Mouse (Mus musculus) testis, postnatal 10 days (tissue): Measurements from ENCODE around the gene Gna13.
A peak's percentile ranks its signal among the peaks of the same experiment; 100 is the strongest.

ENCODE experiments used
- DNase-seq: peaks from one replicate; pipeline ENCODE4 v3.0.0; 2021; ENCODE audit warnings: low spot score

Gene Gna13

DNA sequence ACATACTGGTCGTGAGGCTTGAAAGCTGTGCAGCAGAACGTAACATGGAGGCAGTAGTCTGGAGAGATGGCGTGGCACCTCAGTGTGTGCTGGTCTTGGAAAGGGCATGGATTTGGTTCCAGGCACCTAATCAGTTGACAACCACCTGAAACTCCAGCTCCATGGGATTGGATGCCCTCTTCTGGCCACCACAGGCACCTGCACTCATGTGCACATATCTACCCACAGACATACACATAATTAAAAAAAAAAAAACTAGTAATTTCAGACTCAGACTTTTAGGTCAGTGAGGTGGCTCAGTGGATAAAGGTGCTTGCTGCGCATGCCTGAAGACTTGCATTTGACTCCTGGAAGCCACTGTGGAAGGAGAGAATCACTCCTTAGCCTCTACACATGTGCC is 59.6 kb downstream of the Gna13 start:
- DNase-seq: no peak

DNA sequence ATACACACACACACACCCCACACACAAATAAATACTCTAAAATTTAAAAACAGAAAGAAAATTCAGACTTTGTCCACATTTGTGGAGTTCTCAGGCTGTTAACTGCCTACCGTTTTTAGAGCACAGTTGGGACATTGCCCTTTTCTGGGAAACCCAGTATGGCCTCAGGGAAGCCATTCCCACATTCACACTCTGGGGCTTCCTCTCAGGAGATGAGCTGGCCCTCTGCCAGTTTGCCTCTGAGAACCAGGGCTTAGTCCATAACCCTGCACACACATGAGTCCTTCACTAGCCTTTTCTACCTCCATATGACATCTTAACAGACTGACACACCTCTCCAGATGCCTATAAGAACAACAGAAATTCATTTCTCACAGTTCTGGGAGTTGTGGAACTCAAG is 60.7 kb downstream of the Gna13 start:
- DNase-seq: peak; percentile 55

- DNase-seq: peak; percentile 100
Observed at GRCm38 (mm10) chr11:109425392-109426271, 63.0 kb downstream of the Gna13 start, which contains the start of gene Amz2. Gene Amz2 (plus strand): TSS chr11:109425946.

- DNase-seq: no peak
Observed at GRCm38 (mm10) chr11:109426272-109426586, 63.6 kb downstream of the Gna13 start.

GRCm38 (mm10) chr11:109427353-109427752 is 64.7 kb downstream of the Gna13 start:
- no peak for DNase-seq

DNA sequence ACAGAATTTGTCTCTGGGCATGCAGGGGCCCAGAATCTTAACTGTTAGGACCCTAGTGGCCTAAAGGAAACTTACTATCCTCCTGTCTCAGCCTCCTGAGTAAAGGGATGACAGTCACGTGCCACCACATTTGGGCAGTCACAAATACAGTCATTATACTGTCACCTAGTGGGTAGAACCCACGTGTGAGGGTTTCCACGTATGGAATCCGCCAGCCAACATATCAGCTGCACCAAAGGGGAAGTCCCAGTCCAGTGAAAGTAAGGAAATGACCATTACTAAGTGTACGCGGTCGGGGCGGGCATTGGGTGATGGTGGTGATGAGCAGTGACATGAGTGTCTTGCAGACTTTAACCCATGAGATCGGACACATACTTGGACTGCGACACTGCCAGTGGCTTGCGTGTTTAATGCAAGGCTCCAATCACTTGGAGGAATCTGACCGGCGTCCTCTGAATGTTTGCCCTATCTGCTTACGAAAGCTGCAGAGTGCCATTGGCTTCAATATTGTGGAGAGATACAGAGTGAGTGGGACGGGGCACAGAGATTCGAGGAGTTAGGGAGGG is 71.7 kb downstream of the Gna13 start:
- no peak for DNase-seq

GRCm38 (mm10) chr11:109436889-109437288 is 74.3 kb downstream of the Gna13 start:
- no peak for DNase-seq

DNA sequence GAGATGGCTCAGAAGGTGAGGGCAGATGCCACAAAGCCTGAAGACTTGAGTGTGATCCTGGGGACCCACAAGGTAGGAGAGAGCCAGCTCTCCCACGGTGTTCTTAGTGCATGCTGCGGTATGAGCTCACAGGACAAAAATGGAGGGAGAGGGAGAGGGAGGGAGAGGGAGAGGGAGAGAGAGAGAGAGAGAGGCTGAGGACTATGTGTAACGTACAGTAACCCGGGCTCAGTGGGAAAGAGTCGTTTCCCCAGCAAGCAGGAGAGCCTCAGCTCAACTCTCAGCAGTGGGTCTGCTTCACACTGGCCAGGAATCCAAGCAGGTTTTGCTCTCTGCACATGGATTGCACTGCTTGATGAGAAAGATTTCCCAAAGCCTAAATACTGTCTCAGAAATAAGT is 76.6 kb downstream of the Gna13 start:
- DNase-seq: no peak

DNA sequence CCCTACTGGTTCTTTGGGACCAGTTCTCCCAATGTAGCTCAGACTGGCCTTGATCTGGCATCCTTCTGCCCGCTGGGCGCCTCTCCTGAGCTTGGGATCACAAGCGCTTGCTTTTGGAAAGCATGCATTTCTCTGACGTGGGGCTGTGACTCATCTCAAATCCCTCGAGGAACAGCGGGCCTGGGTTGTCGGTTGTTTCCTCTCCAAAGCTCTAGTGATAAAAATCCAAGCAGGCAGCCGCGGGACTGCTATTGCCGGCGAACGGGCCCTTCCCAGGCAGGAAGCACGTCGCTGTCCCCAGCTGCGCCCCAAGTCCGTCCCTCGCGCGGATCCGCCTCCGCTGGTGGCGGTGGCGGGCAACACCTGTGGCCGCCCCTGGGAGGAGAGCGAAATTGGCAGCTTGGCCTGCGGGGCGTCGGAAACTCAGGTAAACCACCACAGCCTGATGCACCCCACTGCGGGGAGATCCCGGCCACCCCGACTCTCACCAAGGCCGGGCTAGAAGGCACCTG is 77.3 kb downstream of the Gna13 start:
- DNase-seq: peak; percentile 75

DNA sequence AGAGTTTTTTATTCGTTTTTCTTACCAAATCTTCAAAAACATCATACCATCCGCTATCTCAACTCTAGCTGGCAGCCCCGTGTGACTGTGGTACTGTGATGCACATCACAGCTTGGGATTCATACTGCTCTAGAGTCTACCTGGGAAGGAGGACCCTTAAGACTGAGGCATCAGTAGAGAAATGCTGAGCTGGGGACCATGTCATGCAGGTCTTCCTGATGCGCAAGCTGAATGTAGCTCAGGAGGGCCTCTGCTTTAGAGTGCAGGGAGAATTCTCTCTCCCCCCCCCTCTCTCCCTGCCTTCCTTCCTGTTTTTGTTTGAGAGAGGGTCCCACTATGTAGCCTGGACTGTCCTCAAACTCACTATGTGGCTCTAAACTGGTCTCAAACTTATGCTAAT is 78.0 kb downstream of the Gna13 start:
- DNase-seq: no peak

DNA sequence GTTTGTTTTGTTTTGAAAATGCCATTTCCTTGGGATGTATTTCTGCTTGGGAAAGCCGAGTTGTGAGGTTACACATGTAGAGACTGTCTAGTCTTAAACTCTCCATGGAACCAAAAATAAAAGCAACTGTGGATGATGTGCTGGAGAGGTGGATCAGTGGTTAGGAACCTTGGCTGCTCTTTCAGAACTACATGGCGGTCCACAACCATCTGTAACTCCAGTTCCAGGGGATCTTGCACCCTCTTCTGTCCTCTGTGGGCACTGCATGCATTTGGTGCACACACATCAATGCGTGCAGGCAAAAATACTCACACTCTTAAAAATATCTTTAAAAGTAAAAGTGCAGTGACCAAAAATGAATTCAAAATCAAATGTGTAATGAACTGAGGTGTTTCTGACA is 78.5 kb downstream of the Gna13 start:
- peak; percentile 55 for DNase-seq

GRCm38 (mm10) chr11:109442166-109442730 is 79.6 kb downstream of the Gna13 start:
- no peak for DNase-seq

DNA sequence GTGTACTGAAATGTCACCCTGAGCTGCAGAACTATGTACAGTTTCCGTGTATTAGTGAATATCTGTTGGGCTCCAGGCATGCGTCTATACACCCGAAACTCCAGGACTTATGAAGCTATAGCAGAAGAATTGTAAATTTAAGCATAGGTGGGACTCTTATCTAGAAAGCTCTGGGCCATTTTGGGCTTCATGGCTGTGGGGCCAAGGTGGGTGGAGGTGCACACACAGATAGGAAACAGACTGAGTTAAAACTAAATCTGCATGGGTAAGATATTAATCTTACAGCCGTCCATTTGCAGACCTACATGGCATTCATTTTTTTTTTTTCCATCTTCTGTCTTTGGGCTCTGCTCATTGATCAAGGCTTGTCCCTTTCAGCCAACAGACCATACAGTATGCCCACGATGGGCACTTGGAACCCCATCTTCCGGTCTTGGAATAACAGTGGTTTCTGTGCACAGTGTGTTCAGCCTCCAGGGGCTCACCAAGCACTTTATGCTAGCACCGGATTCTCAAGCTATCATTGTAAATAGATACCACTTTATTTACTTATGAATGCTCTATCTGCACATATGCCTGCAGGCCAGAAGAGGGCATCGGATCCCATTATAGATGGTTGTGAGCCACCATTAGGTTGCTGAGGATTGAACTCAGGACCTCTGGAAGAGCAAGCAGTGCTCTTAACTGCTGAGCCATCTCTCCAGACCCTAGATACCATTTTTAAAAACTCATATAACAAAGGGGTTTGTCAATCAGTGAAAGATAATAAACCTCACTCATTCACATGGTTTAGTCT is 81.0 kb downstream of the Gna13 start:
- no peak for DNase-seq

DNA sequence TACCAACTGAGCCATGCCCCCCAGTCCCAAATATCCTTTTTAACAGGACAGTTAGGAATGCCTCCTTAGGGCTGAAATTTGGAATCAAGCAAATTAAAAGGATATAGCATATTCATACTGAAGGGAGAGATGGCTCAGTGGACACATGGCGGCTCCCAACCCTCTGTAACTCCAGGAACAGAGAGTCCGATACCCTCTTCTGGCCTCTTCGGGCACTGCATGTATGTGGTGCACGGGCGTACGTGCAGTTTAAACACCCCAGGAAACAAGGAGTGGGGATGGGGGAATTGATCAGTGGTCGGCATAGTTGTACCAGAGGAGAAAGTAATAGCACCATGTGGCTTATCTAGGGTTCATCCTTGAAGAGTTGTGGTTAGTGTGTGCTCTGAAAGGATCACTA is 82.0 kb downstream of the Gna13 start:
- DNase-seq: peak; percentile 62

DNA sequence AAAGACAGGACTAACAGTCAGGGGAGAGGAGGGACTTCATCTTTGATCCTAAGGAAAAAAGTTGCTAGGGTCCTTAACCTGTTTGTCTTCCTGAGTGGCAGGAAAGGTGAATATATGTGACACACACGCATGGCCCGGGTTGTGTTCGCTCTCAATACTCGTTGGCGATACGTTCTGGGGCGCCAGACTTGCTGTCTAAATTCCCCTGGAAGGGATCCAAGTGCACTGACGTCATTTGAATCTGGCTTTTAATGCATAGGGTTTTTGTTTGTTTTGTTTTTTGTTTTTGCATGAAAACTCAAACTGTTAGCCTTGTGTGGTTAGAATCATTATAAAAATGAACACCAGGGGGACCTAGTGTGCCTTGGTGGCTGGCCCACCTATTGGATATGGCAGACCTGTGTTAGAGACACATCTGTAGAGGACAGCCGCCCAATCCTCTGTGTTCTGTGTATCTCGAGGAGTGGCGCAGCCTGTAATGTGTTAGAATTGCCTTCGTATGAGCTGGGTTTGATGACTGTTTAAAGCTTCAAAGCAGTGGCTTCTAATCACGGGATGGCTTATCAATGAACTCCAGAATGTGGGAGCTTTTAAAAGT is 82.9 kb downstream of the Gna13 start:
- peak; percentile 59 for DNase-seq
